Mouse (Mus musculus) adrenal gland, postnatal 10 days (tissue): ENCODE measurements at regions not wholly inside any gene's neighbourhood (a gene's known extent, or its start where the extent isn't known, plus 50 kb on each side); places are given as distances from the start of the nearest gene placed in this dataset.
"Not testable (repeated sequence)": the region's sequence is repeated elsewhere in the genome, so short reads cannot be mapped to it uniquely, and the experiment has no call there.

ENCODE experiments used
- DNase-seq: peaks from one replicate; pipeline ENCODE4 v3.0.0; 2021; ENCODE audit warnings: mixed read lengths

- DNase-seq = no peak
Observed at GRCm38 (mm10) chr5:142281997-142282396, 119.3 kb upstream of the Foxk1 start.

DNA sequence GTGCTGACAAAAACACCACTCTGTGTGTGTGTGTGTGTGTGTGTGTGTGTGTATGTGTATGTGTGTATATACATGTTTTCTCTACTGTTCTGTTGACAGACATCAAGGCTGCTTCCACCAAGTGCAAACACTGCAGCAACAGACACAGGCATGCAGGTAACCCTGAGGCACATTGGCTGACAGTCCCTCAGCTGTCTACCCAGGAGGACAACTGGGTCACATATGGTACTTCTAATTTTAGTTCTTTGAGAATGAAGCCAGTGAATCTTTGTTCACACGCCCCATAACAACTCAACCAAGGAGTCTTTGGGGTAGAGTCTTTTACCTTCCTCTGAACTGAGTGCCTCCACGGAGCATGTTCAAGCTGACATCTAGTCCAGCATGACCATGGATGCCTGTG lies 113.3 kb upstream of the Foxk1 start:
- DNase-seq = no peak

GRCm38 (mm10) chr5:142291451-142291850 lies 109.8 kb upstream of the Foxk1 start:
- DNase-seq = no peak

- DNase-seq = not testable (repeated sequence)
Observed at GRCm38 (mm10) chr5:142296401-142296800, 104.9 kb upstream of the Foxk1 start.

GRCm38 (mm10) chr5:142299621-142300020 lies 101.7 kb upstream of the Foxk1 start:
- DNase-seq = no peak

- no peak for DNase-seq
Observed at GRCm38 (mm10) chr5:142308511-142308910, 92.8 kb upstream of the Foxk1 start.

GRCm38 (mm10) chr5:142313944-142314343 lies 87.4 kb upstream of the Foxk1 start:
- peak; percentile 71 for DNase-seq

DNA sequence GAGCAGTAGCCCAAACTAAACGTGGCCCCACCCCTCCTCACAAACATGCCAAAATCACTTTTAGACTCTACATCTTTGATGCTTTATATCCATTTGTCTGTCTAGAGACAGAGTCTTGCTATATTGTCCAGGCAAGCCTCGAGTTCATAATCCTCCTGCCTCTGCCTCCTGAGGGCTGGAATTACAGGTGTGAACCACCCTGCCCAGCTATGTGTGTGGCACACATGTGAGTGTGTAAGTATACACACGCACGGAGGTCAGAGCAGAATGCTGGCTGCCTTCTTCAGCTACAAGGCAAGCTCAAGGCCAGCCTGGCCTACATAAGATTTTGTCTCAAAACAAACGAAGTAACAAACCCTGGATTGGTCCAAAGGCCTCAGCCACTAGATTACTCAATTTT lies 86.8 kb upstream of the Foxk1 start:
- DNase-seq = peak; percentile 18

- DNase-seq = peak; percentile 73
Observed at GRCm38 (mm10) chr5:142319268-142319667, 82.0 kb upstream of the Foxk1 start.

DNA sequence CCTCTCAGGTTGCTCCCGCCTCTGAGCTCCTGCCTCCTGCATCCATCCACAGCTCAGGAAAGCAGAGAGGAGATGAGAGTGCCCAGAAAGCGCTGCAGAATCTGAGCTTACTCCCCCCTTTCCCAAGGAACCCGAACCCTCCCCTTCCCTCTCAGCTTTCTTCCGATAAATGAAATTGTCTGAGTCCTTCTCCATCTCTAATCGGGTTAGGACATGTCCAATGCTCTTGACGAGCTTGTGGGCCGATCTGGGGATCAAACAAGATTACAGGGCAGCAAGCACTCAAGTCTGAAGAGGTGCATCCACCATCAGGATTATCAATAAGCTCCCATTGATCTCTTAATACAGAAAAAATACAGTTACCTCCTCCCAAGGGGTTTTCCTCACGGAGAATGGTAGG lies 80.0 kb upstream of the Foxk1 start:
- no peak for DNase-seq

GRCm38 (mm10) chr5:142324928-142325327 lies 76.4 kb upstream of the Foxk1 start:
- no peak for DNase-seq

DNA sequence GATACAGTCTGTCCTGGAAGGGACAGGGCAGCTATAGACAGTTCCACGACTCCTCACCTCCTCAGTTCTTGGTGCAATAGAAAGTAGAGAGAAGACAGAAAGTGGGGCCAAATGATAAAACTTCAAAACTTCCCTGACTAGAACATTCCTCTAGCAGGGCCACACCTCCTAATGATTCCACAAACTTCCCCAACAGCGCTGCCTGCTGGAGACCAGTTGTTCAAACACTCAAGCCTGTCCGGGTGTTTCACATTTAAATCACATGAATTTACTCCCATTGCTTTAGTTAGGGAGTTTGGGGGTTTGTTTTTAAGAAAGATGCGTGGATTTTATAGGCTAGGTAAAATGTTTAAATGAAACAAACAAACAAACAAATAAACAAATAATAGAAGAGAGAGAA lies 75.7 kb upstream of the Foxk1 start:
- DNase-seq = peak; percentile 41

DNA sequence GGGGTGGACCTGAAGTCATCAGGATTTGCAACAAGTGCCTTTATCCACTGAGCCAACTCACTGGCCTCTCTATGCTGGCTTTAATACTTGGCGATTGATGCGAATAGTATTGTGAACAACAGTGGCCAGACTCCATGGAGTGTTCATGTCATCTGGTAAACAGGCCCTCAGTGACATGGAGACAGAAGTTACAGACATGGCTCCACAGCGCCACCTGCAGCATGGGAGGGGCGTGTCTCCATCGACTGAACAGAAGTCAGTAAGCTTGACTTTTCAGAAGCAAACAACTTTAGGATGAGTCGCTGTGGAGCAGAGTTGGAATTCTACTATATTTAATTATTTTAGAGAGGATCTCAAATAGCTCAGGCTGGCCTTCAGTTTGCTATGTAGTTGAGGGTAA lies 74.0 kb upstream of the Foxk1 start:
- DNase-seq = peak; percentile 64

DNA sequence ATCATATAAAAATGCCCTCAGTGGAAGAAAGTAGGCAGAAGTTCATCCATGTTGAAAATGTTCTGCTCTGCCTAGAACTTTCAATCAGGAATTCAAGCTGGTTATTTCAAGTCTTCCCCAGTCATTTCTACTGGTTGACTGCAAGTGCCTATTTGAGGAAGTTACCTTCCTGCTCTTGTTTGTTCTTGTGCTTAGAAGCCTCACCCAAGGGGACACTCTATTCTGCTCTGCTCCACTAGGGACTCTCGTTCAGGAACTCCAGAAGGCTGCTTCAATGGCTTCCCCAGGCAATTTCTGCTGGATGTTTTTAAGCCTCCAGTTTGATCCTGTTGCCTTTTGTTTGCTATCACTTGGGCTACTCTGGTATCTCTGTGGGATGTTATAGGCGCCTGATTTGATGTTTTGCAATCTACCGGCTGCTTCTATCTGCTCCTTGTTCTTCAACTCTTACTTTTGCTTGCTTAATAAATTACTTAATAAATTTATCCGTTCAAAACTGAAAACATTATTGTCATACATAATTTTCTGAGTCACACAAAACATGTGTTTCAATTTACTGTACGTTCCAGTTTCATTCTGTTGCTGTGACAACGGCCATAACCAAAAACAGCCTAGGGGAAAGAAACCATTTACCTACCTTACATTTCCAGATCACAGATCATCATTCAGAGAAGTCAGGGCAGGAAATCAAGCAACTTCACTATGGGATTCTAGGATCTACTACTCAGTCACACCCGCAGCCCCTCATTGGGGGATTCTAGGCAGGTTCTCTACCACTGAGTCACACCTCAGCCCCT lies 71.4 kb upstream of the Foxk1 start:
- DNase-seq = no peak

DNA sequence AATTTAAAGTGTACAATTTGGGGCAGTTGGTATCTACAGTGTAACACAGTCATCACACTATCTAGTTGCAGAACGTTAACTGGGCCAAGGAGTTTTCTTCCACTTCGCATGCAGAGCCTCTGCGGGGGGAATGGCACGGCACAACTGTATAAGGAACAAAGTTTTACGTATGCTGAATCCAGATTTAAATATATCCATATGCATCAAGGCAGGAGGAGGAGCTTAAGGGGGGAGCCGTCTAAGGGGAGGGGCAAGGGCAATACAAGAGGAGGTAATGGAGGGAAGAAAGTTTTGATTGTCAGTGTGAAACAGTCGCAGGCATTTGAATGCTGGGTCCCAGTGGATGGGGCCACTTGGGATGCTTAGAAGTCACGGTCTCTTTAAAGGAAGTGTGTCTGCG lies 68.6 kb upstream of the Foxk1 start:
- no peak for DNase-seq

DNA sequence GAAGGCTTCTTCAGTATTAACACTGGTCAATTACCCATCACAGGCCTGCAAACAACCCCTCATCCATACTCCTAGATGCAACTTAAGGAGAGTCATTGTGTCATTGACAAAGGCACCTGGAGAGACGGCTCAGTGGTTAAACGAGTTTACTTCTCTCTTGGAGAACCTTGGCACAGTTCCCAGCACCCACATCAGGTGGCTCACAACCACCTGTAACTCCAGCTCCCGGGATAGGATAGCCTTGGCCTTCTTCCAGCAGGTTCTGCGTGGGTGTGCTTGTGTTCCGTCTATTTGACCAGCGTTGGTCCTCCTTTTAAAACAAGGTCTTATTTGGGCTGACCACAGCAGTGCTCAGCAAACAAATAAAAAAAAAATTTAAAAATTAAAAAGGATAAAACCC lies 63.9 kb upstream of the Foxk1 start:
- DNase-seq = no peak

- DNase-seq = no peak
Observed at GRCm38 (mm10) chr5:142338051-142338450, 63.2 kb upstream of the Foxk1 start.

DNA sequence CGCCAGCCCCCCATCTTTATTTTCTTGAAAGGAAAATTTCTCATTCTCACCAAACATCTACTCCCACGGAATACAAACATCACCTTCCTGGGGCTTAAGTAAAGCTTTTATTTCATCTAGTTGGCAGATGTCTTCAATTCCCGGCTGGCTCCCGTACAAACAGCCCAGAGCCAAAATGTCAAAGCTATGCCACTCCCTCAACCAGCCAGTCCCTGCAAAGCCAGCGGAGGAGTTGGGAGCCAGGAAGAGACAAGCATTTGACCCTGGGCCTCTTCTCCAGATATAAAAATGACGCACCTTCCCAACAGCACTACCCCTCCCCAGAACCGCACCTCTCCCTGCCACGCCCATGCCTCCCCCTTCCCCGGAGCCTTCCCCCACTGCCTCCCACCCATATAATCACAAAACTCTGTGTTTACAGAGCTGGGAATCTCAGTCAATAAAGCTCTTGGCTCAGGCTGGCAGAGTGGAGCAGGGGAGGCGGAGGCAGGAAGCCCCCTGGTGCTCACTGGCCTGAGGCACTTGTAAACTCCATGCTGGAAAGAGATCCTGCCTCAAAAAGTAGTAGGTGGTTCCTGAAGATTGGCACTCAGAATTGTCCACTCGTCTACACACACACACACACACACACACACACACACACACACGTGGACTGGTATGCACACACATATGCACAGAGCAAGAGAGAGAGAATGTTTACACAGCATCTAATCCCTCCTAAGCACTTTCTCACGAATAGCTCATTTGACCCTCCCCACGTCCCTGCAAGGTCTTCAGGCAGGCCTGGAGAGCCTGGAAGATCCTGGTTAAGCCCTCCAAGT lies 60.9 kb upstream of the Foxk1 start:
- peak; percentile 69 for DNase-seq

- DNase-seq = no peak
Observed at GRCm38 (mm10) chr5:142341026-142341432, 60.3 kb upstream of the Foxk1 start.

DNA sequence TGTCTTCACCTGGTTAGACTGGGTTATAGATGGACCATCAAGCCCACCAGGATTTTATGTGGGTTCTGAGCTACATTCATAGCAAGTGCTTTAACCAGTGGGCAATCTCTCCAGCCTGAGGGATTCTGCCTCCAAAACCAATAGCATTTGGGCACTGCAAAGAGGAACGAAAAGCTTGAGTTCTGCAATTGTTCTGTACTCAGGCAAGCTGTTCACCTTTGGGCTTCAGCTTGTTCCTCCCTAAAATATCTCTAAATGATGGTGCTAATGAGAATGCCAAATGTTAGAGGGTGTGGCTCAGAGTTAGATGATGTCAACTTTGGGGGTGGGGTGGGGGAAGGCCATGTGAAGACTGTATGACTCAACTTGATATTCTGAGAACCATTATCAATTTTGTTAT lies 54.8 kb upstream of the Foxk1 start:
- no peak for DNase-seq

GRCm38 (mm10) chr5:142350574-142350973 lies 50.7 kb upstream of the Foxk1 start:
- no peak for DNase-seq
